Mouse (Mus musculus): ENCODE measurements around the gene Zcchc2.

GRCm38 (mm10) chr1:106071237-106072070, 81.2 kb downstream of the Zcchc2 start:
- TF ChIP-seq CTCF (IDR thresholded peaks at IDR 0.05; ENCODE audit: low read depth, low read length) (peak; percentile 14), EP300 (IDR thresholded peaks at IDR 0.05; ENCODE audit: insufficient read depth, low read depth, low read length) (no peak), POLR2A (IDR thresholded peaks at IDR 0.05; ENCODE audit: insufficient read depth, low read length) (no peak)
